ENCODE assay signal across 12 mouse cellular contexts in the genomic region with DNA sequence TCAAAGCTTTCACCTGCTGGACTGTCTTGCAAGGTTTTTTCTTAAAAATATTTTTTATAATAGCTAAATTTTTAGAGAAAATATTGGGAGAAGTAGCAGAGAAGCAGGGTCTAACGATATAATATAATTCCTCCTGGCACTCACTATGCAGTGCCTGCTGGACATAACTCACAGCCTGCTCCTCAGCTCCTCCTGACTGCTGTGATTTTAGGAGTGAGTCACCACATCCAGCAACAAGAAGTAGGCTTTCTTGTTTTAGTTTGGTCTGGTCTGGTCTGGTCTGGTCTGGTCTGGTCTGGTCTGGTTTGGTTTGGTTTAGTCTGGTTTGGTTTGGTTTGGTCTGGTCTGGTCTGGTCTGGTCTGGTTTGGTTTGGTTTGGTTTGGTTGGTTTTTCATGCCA. TPM values are rescaled to one million over a fixed set of nuclear protein-coding genes. Genes with fewer than 3 reads are reported as not detected.
"Had no signal": no experiment of that assay in that cellular context is flagged by ENCODE, and none has a peak within 500 bp of the region (broad histone marks: within the 10 kb centered on the region; RNA-seq: fewer than 3 reads in every experiment).

No protein-coding gene starts in this region.

- DNase-seq: lung, adult 2 months; lung, postnatal 14 days; lung, postnatal 36 days; right cerebral cortex, postnatal 14 days; thymus, adult 2 months; thymus, postnatal 25 days; thymus, postnatal 4 days had no signal

- ATAC-seq: lung, postnatal 0 days; midbrain, embryonic 13.5 days; midbrain, embryonic 15.5 days had no signal

RNA-seq across cellular contexts. Expression of a gene that starts 55.9 kb away (rescaled TPM):
- total RNA-seq: megakaryocyte progenitor cell, adult 5-6 weeks; monocyte, adult 5-6 weeks had no signal
